Mouse (Mus musculus) cerebellum, adult (tissue): ENCODE results near the gene Trim25.

Source experiments
- ATAC-seq: cut with Nextera tagmentation; 2 replicates; pipeline ENCODE4 v1.9.2; 2017; ENCODE audit warnings: mild to moderate bottlenecking, moderate library complexity, mixed read lengths; ENCODE audit not compliant: insufficient number of reproducible peaks, low FRiP score, low TSS enrichment

Trim25 gene

DNA sequence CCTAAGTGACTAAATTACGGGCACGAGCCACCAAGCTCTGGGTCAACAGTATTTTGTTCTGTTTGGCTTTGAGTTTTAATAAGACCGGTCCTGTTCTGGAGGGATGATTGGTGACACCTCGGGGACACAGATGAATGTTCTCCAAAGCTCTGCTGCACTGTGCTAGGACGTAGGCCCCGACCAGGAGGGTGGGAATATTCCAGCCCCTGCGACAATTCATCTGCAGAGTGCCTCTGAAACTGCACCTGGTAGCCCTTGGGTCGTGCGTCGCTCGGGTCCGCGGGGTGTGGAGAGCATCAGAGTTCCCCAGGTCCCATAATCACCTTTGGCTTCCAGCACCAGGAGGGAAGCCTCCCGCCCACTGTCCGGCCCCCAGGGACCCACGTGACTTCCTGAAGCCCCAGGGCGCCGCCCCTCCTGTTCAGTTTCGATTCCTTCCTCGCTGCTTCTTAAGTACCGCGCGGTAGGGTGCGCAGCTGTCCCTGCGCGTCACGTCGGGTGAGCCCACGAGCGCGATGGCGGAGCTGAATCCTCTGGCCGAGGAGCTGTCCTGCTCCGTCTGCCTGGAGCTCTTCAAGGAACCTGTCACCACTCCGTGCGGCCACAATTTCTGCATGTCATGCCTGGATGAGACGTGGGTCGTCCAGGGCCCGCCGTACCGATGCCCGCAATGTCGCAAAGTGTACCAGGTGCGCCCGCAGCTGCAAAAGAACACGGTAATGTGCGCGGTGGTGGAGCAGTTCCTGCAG, at the start of gene Trim25:
Gene Trim25, plus strand, starts transcription at position 403 of the 749 bp plus-strand sequence.
- no peak for ATAC-seq

GRCm38 (mm10) chr11:88949802-88950639, 49.2 kb upstream of the Trim25 start:
- no peak for ATAC-seq

DNA sequence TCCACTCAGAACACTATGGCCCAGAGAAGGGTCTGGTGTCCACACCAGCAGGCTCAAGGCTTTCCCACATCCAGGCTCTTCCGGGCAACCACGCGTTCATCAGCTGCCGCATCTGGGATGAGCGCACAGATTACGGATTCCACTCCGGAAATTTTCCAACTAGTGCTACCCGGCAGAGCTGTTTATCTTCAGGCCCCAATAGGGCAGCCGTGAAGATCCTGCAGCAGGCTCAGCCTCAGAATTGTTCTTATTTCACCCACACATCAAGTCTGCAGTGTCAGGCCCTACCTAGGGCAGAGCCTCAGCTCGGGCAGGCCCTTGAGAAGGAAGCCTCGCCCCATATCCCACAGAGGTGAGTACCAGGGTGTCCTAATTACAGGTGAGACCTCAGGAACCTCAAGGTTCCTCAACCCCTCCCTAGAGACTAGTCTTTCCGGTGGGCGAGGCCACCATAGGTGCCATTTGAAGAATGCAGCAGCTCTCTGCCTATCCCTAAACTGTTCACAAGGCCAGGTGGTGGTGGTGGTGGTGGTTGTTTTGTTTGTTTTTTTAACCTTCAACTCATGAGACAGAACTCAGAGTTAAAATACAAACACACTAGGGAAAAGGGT, 48.4 kb upstream of the Trim25 start:
- no peak for ATAC-seq

DNA sequence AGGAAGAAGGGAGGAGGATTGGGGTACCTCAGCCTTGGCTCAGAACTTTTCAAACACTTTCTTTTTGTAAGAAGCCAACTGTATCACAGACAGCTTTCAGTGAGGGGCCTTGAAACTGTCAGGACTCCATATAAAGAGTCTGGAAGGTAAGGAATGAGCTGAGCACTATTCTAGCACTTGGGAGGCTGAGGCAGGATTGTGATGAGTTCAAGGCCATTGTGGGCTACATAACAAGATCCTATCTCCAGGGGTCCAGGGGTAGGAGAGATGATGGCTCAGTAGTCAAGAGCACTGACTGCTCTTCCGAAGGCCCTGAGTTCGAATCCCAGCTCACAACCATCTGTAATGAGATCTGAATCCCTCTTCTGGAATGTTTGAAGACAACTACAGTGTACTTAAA, 47.6 kb upstream of the Trim25 start:
- no peak for ATAC-seq

DNA sequence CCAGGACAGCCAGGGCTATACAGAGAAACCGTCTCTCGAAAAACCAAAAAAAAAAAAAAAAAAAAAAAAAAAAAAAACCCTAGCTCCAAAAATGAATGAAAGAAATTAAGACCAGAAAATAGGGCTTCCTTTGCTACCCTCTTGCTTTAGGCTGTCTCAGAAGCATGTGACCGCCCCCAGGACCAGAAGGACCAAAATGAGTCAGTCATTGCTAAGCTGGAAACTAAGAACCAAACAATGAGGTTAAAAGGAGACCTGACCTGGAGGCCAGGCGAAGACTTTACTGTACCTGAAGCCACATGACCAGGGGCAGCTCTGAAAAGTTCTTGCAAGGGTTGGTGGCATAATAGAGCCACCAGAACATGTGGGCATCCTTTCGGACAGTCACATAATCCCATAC, 47.1 kb upstream of the Trim25 start:
- no peak for ATAC-seq

DNA sequence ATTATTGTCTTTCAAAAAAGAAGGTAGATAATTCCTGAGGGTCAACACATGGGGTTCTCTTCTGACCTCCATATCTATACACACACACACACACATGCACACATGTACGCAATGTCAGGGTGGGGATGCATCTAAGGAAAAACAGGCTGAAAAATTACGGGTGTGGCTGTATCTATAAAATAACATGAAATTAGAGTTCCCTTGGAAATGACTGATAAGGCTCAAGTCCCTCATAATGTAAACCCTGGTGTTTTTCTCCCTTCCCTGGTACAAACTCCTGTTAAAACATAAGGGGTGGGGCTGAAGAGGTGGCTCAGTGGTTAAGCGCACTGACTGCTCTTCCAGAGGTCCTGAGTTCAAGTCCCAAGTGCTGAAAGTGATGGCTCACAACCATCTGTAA, 45.6 kb upstream of the Trim25 start:
- ATAC-seq: no peak

GRCm38 (mm10) chr11:88954803-88955202, 44.4 kb upstream of the Trim25 start:
- no peak; the same call in 1 of the 2 replicates for ATAC-seq

DNA sequence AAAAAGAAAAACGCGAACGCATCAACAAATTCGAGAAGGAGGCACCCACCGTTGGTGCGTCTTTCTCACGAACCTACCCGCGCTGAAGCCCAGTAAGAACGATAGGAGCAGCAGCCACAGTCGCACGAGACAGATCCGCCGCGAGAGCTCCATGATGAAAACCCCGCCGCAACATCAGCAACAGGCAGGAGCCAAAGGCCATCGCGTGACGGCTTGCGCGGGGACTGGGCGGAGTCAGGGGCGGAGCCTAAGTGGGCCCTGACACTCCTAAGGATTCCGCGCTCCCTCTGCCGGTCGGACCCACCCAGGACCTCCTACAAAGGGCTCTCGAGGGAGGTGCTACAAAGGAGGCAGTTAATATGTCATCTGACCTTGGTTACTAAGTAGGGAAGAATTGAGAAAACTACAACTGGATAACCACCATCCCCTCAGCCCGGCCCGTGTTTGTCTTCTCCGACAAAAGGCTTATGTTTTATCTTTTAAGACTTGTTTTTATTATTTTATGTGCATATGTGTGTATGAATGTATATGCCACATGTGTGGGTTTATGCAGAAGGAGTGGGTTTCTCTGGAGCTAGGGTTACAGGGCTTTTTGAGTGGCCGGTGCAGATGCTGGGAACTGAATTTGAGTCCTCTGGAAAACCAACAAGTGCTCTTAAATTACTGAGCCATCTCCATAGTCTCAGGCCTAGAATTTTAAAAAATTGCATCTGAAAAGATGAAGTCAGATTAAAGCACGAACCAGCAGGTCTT, 43.8 kb upstream of the Trim25 start, which contains the start of gene Scpep1:
Gene Scpep1, minus strand, starts transcription at position 249 of the 753 bp plus-strand sequence.
- ATAC-seq: peak; percentile 98

GRCm38 (mm10) chr11:88958851-88959250, 40.3 kb upstream of the Trim25 start:
- no peak for ATAC-seq

- no peak for ATAC-seq
Measured at GRCm38 (mm10) chr11:88966881-88967361, 32.3 kb upstream of the Trim25 start, which contains the start of gene Elobl. Elobl (minus strand) TSS chr11:88966931.

GRCm38 (mm10) chr11:88970202-88970732, 28.9 kb upstream of the Trim25 start, which contains the start of gene Coil:
Coil (plus strand) TSS chr11:88970252.
- ATAC-seq: no peak

- ATAC-seq: peak; percentile 82
Measured at GRCm38 (mm10) chr11:88973776-88974701, 25.1 kb upstream of the Trim25 start.

GRCm38 (mm10) chr11:88976320-88976719, 22.9 kb upstream of the Trim25 start:
- no peak for ATAC-seq

DNA sequence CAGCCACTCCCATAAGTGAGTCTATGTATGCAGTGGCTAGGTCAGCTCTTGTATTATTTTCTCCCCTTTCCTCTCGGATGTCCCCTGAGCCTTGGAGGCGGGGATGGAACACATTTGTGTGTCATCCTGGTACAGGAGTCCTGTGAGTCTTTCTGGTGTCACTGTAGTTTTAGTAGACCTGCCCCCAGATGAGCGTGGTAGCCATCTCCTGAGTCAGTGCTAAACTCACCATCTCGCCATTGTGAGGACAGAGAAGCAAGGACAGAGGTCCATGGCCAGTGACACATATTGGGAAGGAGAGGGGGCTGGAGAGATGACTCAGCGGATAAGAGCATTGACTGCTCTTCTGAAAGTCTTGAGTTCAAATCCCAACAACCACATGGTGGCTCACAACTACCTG, 22.0 kb upstream of the Trim25 start:
- no peak for ATAC-seq

- no peak for ATAC-seq
Measured at GRCm38 (mm10) chr11:88981337-88981736, 17.8 kb upstream of the Trim25 start.

DNA sequence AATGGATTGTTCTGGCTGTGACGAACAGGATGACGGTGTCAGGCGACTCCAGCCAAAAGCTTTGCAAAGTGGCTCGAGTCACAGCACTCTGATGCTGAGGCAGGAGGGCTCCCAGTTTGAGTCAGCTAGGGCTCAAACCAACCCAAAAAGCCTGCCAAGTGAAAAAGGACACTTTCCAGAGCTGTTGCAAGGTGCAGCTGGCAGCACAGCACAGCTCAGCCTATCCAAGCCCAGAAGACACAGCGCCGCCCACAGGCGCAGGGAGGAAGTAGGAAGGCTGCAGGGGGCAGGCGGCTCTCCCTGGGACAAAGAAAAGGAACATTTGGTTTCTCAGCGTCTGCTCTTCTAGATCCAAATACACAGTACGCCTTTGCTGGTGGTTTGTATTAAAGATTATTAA, 12.6 kb upstream of the Trim25 start:
- ATAC-seq: no peak

GRCm38 (mm10) chr11:88988956-88989355, 10.2 kb upstream of the Trim25 start:
- ATAC-seq: no peak

DNA sequence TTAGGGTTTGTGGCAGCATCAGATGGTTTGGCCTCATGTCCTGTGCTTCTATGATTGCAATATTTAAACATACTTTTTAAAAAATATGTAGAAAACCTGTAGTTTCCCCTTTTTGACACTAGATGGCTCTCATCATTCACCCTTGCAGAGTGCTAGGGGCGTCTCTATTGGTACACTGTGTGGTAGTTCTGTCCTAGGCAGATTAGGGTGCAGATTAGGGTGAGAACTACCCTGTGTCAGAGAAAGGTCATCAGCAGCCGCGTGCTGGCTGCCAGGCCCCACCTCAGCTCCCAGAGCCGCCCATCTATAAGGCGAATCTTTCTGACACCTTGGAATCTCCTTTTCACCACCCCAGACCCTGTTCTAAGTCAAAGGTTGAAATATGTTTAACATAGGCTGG, 9.6 kb upstream of the Trim25 start:
- ATAC-seq: no peak

GRCm38 (mm10) chr11:88993186-88993585, 6.0 kb upstream of the Trim25 start:
- no peak for ATAC-seq
